Mouse (Mus musculus): Measurements from ENCODE around the gene Lrrc20. TPM values are rescaled to one million over a fixed set of nuclear protein-coding genes. Genes with fewer than 3 reads are reported as not detected.
"Not testable (repeated sequence)": the region's sequence is repeated elsewhere in the genome, so short reads cannot be mapped to it uniquely, and the experiment has no call there.

Gene Lrrc20
- polyA plus RNA-seq, 1 experiment from 2014 or later = 5.6 TPM

DNA sequence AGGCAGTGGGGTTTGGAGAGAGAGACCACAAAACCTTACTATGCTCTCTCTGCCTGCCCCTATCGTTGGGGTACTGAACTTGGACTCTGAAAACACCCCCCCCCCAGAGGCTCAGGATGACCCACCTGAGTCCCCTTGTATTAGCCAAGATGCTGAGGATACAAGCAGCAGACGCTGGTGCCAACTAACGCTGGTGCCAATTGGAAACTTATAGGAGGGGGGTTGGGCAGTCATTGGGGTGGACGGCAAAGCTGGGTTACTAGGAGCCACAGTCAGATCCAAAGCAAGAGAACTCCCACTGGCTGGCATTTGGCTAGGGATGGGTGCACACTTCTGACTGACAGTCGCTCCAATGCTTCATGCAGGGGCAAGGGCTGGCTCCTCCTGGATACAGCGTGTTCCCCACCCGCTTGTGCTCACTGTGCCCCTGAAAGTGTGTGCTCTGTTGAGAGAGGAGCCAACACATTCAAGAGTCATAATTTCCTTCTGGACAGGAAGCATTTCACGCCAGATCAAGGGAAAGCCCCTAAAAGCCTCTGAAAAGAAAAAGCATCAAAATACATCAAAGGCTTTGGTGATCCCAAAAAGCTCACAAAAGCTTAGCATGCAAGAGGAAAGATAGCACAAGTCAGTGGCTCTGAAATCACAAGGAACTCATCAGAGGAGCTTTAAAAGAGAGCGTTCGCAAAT lies 128.9 kb downstream of the Lrrc20 start:
- Histone ChIP-seq H3K27me3 (replicated peaks) (no peaks in the 10 kb centered on the region), H3K9ac (no peak overlapping the region), H3K9me3 (no peaks in the 10 kb centered on the region), H3K4me1 (no peaks in the 10 kb centered on the region), H3K36me3 (no peaks in the 10 kb centered on the region), H3K4me2 (no peak overlapping the region), H3K27ac (no peak overlapping the region), H3K4me3 (replicated peaks) (no peak overlapping the region)
- WGBS = 71% methylated on average over 10 of the region's 10 CpGs
- ATAC-seq (ENCODE audit: insufficient read depth, low FRiP score, low read depth) = no peak

DNA sequence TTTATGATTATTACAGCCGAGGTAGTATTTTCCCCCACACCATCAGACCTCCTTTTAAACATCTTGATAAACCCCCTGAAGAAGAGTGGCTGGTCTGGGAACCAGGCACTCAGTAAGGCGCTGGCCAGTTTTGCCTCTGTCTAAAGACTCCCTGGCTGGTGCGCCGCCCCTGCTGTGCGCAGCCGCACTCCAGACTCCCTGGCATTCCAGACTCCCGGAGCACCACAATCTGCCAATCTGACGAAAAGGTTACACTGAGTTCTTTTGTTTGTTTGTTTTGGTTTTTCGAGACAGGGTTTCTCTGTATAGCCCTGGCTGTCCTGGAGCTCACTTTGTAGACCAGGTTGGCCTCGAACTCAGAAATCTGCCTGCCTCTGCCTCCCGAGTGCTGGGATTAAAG lies 129.8 kb downstream of the Lrrc20 start:
- not testable (repeated sequence) for H3K36me3 ChIP-seq; H3K9me3 ChIP-seq; H3K4me2 ChIP-seq; H3K4me3 ChIP-seq (replicated peaks); H3K4me1 ChIP-seq; H3K27me3 ChIP-seq (replicated peaks); H3K27ac ChIP-seq; ATAC-seq (ENCODE audit: insufficient read depth, low FRiP score, low read depth); H3K9ac ChIP-seq
- 65% methylated on average over 11 of the region's 11 CpGs for WGBS

DNA sequence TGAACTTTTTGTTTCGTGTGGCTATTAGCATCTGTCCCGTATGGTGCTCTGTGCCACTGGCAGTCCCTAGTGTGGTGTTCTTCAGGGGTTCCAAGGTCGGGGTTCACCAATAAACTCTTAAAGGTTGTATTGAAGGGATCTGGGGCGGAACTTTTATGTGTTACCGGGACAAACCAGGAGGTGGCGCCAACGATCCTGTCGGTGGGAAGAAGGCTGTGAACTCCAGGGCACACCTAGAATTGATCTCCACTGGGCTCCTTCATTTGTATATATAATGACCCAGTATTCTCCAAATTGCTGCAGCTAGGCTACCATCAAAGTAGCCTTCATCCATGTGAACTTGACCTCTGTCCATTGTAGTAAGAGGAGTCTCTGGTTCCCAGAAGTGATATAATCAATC lies 130.2 kb downstream of the Lrrc20 start:
- no peaks in the 10 kb centered on the region for H3K27me3 ChIP-seq (replicated peaks)
- no peak overlapping the region for H3K27ac ChIP-seq
- whole genome bisulfite sequencing = 14% methylated on average over 8 of the region's 8 CpGs
- no peak overlapping the region for H3K4me3 ChIP-seq (replicated peaks)
- no peaks in the 10 kb centered on the region for H3K9me3 ChIP-seq
- no peaks in the 10 kb centered on the region for H3K4me1 ChIP-seq
- H3K9ac ChIP-seq = no peak overlapping the region
- H3K36me3 ChIP-seq = no peaks in the 10 kb centered on the region
- no peak overlapping the region for H3K4me2 ChIP-seq
- ATAC-seq (ENCODE audit: insufficient read depth, low FRiP score, low read depth) = no peak

DNA sequence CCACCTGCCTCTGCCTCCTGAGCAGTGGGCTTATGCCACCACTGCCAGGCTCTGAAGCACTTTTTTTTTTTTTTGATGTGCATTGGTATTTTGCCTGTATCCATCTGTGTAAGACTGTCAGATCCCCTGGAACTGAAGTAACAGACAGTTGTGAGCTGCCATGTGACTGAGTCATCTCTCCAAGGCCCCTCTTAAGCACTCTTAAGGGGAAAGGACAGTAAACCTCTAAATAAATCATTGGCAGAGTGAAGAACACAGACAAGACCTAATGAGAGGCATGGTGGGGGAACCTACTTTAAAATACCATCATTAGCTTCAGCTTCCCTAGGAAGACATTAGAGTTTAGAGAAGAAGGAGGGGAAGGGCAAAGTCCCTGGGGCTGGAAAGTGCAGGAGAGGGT lies 132.6 kb downstream of the Lrrc20 start:
- no peak for ATAC-seq (ENCODE audit: insufficient read depth, low FRiP score, low read depth)
- Histone ChIP-seq H3K9ac (no peak overlapping the region), H3K27me3 (replicated peaks) (no peaks in the 10 kb centered on the region), H3K4me2 (no peak overlapping the region), H3K9me3 (no peaks in the 10 kb centered on the region), H3K36me3 (no peaks in the 10 kb centered on the region), H3K4me3 (replicated peaks) (no peak overlapping the region), H3K27ac (no peak overlapping the region), H3K4me1 (no peaks in the 10 kb centered on the region)

DNA sequence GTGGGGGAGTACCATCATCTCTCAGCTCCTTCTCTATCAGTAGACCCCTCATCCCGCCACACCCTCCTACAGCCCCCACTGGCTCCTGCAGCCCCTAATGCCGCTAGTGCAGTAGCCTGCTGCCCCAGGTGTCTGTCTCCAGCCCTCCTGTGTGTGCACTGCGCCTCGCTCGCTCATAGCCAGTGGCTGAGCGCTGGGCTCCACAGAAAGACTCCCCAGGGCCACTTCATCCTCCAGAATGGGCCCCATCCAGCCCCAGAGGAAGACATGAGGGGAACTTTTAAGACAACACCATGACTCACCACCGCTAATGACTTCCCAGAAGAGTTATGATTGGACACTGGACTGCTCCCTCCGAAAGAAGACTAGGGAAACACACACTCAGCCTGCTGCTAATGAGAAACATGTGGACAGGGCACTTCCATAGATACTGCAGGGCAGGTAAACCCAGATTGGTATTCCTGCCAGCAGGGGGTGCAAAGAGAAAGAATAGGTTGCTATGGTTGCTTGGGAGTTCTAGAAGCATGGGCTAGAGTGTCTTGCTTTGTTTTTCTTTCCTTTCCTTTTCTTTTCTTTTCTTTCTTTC lies 135.1 kb downstream of the Lrrc20 start:
- H3K9me3 ChIP-seq = no peaks in the 10 kb centered on the region
- H3K9ac ChIP-seq = no peak overlapping the region
- H3K4me2 ChIP-seq = no peak overlapping the region
- no peaks in the 10 kb centered on the region for H3K4me1 ChIP-seq
- H3K4me3 ChIP-seq (replicated peaks) = no peak overlapping the region
- no peaks in the 10 kb centered on the region for H3K36me3 ChIP-seq
- 73% methylated on average over 8 of the region's 8 CpGs for WGBS
- 0 out of 2 replicates have a peak, but pooled peaks have one; percentile 31 for ATAC-seq (ENCODE audit: insufficient read depth, low FRiP score, low read depth)
- H3K27ac ChIP-seq = no peak overlapping the region
- no peaks in the 10 kb centered on the region for H3K27me3 ChIP-seq (replicated peaks)

DNA sequence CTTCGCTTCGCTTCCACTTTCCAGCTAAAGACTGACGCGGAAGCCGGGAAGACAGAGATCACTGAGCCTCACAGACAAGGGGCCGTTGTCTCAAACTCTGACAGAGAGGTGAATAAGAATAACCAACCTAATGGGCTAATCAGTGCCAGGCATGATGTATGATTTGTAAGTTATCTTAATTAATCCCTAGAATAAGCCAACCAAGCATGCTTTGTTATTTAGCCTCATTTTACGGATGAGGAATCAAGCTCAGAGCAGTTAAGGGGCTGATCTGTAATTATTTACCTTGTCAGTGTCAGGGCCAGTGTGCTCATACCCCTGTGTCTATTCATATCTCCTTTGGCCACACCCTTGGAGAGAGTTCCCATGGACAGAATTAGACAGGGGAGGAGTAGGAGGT lies 138.7 kb downstream of the Lrrc20 start:
- no peaks in the 10 kb centered on the region for H3K36me3 ChIP-seq
- H3K4me3 ChIP-seq (replicated peaks) = no peak overlapping the region
- ATAC-seq (ENCODE audit: insufficient read depth, low FRiP score, low read depth) = no peak
- no peak overlapping the region for H3K4me2 ChIP-seq
- no peak overlapping the region for H3K9ac ChIP-seq
- no peak overlapping the region for H3K27ac ChIP-seq
- H3K4me1 ChIP-seq = no peaks in the 10 kb centered on the region
- no peaks in the 10 kb centered on the region for H3K9me3 ChIP-seq
- H3K27me3 ChIP-seq (replicated peaks) = no peaks in the 10 kb centered on the region
- WGBS = 85% methylated on average over 7 of the region's 7 CpGs

DNA sequence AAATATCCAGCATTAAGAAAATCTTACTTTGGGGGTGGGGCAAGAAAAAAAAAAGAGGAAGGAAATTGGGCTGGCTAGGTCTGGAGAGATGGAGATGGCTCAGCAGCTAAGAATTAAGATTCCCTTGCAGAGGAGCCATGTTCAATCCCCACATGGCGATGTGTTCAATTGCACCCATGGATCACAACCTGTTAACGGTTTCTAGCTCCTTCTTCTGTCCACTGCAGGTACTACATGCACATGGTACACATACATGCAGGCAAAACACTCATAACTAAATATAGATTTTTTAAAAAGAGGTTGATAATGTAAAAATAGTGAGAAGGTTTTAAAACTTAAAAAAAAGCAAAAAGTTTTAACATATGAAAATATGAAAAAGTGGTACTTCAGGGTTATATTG lies 142.9 kb downstream of the Lrrc20 start:
- Histone ChIP-seq H3K36me3 (no peaks in the 10 kb centered on the region), H3K4me1 (no peaks in the 10 kb centered on the region), H3K4me3 (replicated peaks) (no peak overlapping the region), H3K9me3 (no peaks in the 10 kb centered on the region), H3K27me3 (replicated peaks) (no peaks in the 10 kb centered on the region), H3K27ac (no peak overlapping the region), H3K4me2 (no peak overlapping the region), H3K9ac (no peak overlapping the region)
- ATAC-seq (ENCODE audit: insufficient read depth, low FRiP score, low read depth) = no peak
- 89% methylated on average over 2 of the region's 2 CpGs for WGBS

DNA sequence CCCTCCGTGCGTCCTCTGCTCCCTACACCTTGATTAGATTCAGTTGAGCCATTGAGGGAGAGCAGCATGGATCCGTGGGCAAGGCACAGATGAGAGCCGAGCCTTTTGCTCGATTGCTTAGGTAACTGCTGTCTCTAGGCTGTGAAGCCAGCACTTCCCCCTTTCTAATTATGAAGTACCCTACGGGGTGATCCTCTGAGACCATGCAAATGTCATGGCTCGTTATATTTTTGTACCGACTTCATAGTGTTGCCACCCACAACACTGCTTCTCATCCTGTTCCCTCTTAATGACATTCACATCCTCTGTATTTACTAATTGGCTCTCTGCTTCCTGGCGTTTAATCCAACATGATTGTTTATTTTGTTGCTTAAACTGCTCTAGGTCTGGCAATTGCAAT lies 146.1 kb downstream of the Lrrc20 start:
- H3K27ac ChIP-seq = no peak overlapping the region
- no peaks in the 10 kb centered on the region for H3K9me3 ChIP-seq
- peaks cover 11% of the 10 kb centered on the region for H3K4me1 ChIP-seq
- WGBS = 58% methylated on average over 9 of the region's 9 CpGs
- no peak for ATAC-seq (ENCODE audit: insufficient read depth, low FRiP score, low read depth)
- H3K4me3 ChIP-seq (replicated peaks) = no peak overlapping the region
- no peak overlapping the region for H3K4me2 ChIP-seq
- H3K36me3 ChIP-seq = no peaks in the 10 kb centered on the region
- no peak overlapping the region for H3K9ac ChIP-seq
- peaks cover 21% of the 10 kb centered on the region for H3K27me3 ChIP-seq (replicated peaks)

DNA sequence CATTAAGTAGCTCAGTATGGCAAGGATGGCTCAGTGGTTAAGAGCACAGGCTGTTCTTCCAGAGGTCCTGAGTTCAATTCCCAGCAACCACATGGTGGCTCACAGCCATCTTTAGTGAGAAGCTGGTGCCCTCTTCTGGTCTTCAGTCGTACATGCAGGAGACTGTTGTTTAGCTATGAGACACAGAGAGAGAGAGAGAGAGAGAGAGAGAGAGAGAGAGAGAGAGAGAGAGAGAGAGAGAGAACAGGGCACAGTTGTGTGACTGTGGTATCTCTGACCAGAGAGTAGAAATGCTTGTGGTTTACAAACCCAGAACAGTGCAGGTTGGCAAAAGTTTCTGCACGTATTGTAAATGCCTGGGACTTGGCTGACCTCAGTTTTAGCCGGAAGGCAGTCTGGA lies 148.3 kb downstream of the Lrrc20 start:
- H3K4me3 ChIP-seq (replicated peaks); ATAC-seq (ENCODE audit: insufficient read depth, low FRiP score, low read depth); H3K4me2 ChIP-seq; H3K9ac ChIP-seq; H3K36me3 ChIP-seq; H3K27ac ChIP-seq; H3K9me3 ChIP-seq: not testable (repeated sequence)
- peaks cover 11% of the 10 kb centered on the region for H3K4me1 ChIP-seq
- H3K27me3 ChIP-seq (replicated peaks) = peaks cover 21% of the 10 kb centered on the region
- 69% methylated on average over 3 of the region's 3 CpGs for WGBS

DNA sequence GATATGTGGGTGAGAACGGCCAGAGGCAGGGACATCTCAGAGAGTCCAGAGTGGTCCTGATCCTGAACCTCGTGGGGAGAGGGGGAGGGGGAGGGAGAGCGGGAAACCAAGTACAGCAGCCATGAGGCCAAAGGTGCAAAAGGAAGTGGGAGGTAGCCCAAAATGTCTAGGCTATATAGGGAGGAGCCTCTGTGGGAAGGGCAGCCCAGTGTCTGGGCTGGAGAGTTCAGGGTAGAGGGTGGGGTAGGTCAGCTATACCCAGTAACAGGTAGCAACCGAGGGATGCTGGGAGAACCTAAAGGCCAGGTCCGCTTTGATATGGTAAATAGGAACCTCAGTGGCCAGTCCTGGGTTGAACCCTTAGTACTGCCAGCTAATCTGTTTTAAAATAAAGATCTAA lies 149.2 kb downstream of the Lrrc20 start:
- Histone ChIP-seq H3K9ac (no peak overlapping the region), H3K27me3 (replicated peaks) (peaks cover 21% of the 10 kb centered on the region), H3K27ac (no peak overlapping the region), H3K9me3 (no peaks in the 10 kb centered on the region), H3K4me1 (peaks cover 11% of the 10 kb centered on the region), H3K4me2 (peak overlapping the region; percentile 90; the same call in 1 of the 2 replicates), H3K4me3 (replicated peaks) (no peak overlapping the region), H3K36me3 (no peaks in the 10 kb centered on the region)
- WGBS = 36% methylated on average over 5 of the region's 5 CpGs
- ATAC-seq (ENCODE audit: insufficient read depth, low FRiP score, low read depth) = no peak

DNA sequence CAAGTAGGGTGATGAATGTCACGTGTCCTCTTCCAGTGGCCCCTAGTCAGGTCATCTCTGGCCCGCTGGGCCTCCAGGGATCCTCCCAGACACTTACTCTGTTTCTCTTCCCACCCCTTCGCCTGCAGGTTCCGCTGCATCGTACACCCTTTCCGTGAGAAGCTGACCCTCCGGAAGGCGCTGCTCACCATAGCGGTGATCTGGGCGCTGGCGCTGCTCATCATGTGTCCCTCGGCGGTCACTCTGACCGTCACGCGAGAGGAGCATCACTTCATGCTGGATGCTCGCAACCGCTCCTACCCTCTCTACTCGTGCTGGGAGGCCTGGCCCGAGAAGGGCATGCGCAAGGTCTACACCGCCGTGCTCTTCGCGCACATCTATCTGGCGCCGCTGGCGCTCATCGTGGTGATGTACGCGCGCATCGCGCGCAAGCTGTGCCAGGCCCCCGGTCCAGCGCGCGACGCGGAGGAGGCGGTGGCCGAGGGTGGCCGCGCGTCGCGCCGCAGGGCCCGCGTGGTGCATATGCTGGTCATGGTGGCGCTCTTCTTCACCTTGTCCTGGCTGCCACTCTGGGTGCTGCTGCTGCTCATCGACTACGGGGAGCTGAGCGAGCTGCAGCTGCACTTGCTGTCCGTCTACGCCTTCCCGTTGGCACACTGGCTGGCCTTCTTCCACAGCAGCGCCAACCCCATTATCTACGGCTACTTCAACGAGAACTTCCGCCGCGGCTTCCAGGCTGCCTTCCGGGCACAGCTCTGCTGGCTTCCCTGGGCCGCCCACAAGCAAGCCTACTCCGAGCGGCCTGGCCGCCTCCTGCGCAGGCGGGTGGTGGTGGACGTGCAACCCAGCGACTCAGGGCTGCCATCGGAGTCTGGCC lies 150.0 kb downstream of the Lrrc20 start:
- whole genome bisulfite sequencing = 5% methylated on average over 74 of the region's 74 CpGs
- no peak for ATAC-seq (ENCODE audit: insufficient read depth, low FRiP score, low read depth)

DNA sequence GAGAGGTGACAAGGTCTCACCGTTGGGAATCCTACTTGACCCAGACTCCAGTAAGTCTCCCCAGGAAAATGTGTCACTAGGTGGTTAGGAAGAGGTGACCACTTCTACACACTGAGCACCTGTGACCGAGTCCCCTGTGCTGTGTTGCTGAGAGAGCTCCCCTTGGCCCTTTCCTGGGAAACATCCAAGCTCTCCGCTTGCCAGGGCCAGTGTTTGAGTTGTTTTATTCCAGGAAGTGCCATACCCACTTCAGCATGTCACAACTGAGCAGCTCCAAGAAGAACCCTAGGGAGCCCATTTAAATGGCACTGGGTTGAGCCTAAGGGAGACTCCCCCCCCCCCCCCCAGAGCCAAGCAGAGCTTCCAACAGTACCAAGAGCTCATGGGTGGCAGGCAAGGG lies 150.9 kb downstream of the Lrrc20 start:
- Histone ChIP-seq H3K4me3 (replicated peaks) (no peak overlapping the region), H3K4me1 (peaks cover 11% of the 10 kb centered on the region), H3K27ac (no peak overlapping the region), H3K27me3 (replicated peaks) (peaks cover 21% of the 10 kb centered on the region), H3K36me3 (no peaks in the 10 kb centered on the region), H3K9me3 (no peaks in the 10 kb centered on the region), H3K9ac (no peak overlapping the region), H3K4me2 (no peak overlapping the region)
- ATAC-seq (ENCODE audit: insufficient read depth, low FRiP score, low read depth) = no peak
- 79% methylated on average over 3 of the region's 3 CpGs for WGBS

More for the DNA sequence above, 150.0 kb downstream of the Lrrc20 start:
- peaks cover 11% of the 10 kb centered on the region for H3K4me1 ChIP-seq
- H3K27me3 ChIP-seq (replicated peaks) = peaks cover 21% of the 10 kb centered on the region
- no peaks in the 10 kb centered on the region for H3K9me3 ChIP-seq
- H3K4me3 ChIP-seq (replicated peaks) = peak overlapping the region; percentile 41
- peak overlapping the region; percentile 90 for H3K4me2 ChIP-seq
- no peak overlapping the region for H3K27ac ChIP-seq
- no peaks in the 10 kb centered on the region for H3K36me3 ChIP-seq
- no peak overlapping the region for H3K9ac ChIP-seq
